Mouse (Mus musculus): ENCODE data around the gene Nfkbib.

Gene Nfkbib

GRCm38 (mm10) chr7:28766910-28767309 lies 402 bp downstream of the Nfkbib start:
- no peak for DNase-seq (ENCODE audit: low spot score)

- peak; percentile 90 for DNase-seq (ENCODE audit: low spot score)
These were observed 986 bp downstream of the Nfkbib start, which contains the start of gene Sirt2 for GRCm38 (mm10) chr7:28766173-28766879. Gene Sirt2, plus strand, starts transcription at chr7:28766735.

- DNase-seq (ENCODE audit: low spot score): no peak
These were observed 2.1 kb downstream of the Nfkbib start for GRCm38 (mm10) chr7:28765211-28765610.

- no peak for DNase-seq (ENCODE audit: low spot score)
These were observed 5.4 kb downstream of the Nfkbib start for GRCm38 (mm10) chr7:28761907-28762306.

GRCm38 (mm10) chr7:28758623-28759022 lies 8.7 kb downstream of the Nfkbib start:
- DNase-seq (ENCODE audit: low spot score): no peak

GRCm38 (mm10) chr7:28756079-28756478 lies 11.2 kb downstream of the Nfkbib start, which contains the start of gene Ccer2:
Gene Ccer2, plus strand, starts transcription at chr7:28756174.
- DNase-seq (ENCODE audit: low spot score): no peak

- DNase-seq (ENCODE audit: low spot score): no peak
These were observed 17.4 kb downstream of the Nfkbib start for GRCm38 (mm10) chr7:28749935-28750334.

GRCm38 (mm10) chr7:28741709-28742438 lies 25.4 kb downstream of the Nfkbib start, which contains the start of the genes Mrps12 and Sars2:
Gene Mrps12, minus strand, starts transcription at chr7:28741820.
Gene Sars2, plus strand, starts transcription at chr7:28741992.
- DNase-seq (ENCODE audit: low spot score): peak; percentile 93

- no peak for DNase-seq (ENCODE audit: low spot score)
These were observed 26.0 kb downstream of the Nfkbib start for GRCm38 (mm10) chr7:28741368-28741708.

GRCm38 (mm10) chr7:28740949-28741348 lies 26.4 kb downstream of the Nfkbib start:
- DNase-seq (ENCODE audit: low spot score): no peak

GRCm38 (mm10) chr7:28739829-28740228 lies 27.5 kb downstream of the Nfkbib start:
- DNase-seq (ENCODE audit: low spot score): no peak

GRCm38 (mm10) chr7:28735701-28736100 lies 31.6 kb downstream of the Nfkbib start:
- no peak for DNase-seq (ENCODE audit: low spot score)

- DNase-seq (ENCODE audit: low spot score): no peak
These were observed 34.1 kb downstream of the Nfkbib start for GRCm38 (mm10) chr7:28733211-28733610.

- peak; percentile 46 for DNase-seq (ENCODE audit: low spot score)
These were observed 34.8 kb downstream of the Nfkbib start for GRCm38 (mm10) chr7:28732341-28733142.

GRCm38 (mm10) chr7:28727649-28728340 lies 39.5 kb downstream of the Nfkbib start:
- no peak for DNase-seq (ENCODE audit: low spot score)

- DNase-seq (ENCODE audit: low spot score): peak; percentile 64
These were observed 40.7 kb downstream of the Nfkbib start for GRCm38 (mm10) chr7:28726600-28726999.

GRCm38 (mm10) chr7:28724613-28725012 lies 42.7 kb downstream of the Nfkbib start:
- DNase-seq (ENCODE audit: low spot score): no peak

GRCm38 (mm10) chr7:28722079-28722478 lies 45.2 kb downstream of the Nfkbib start:
- DNase-seq (ENCODE audit: low spot score): no peak

GRCm38 (mm10) chr7:28720753-28721537 lies 46.4 kb downstream of the Nfkbib start:
- DNase-seq (ENCODE audit: low spot score): no peak

- DNase-seq (ENCODE audit: low spot score): no peak
These were observed 47.7 kb downstream of the Nfkbib start for GRCm38 (mm10) chr7:28719650-28720049.

- DNase-seq (ENCODE audit: low spot score): no peak
These were observed 48.2 kb downstream of the Nfkbib start for GRCm38 (mm10) chr7:28719159-28719558.

Measured in ovary, postnatal 14 days (tissue).